ENCODE assay signal across 8 mouse cellular contexts in genomic region chr19:55251383-55252124, GRCm38 (mm10). TPM values are rescaled to one million over a fixed set of nuclear protein-coding genes. Genes with fewer than 3 reads are reported as not detected.
DNase-seq lines count a peak whose midpoint lies in the region; ATAC-seq lines count a peak whose summit lies in the region.

TSS of gene Acsl5 (plus strand) at chr19:55251938.

- no peak within 1 kb of the TSS for H3K27ac ChIP-seq in neural tube, embryonic 11.5 days (ENCODE audit: low read depth, low read length)
- H3K27ac ChIP-seq in embryonic facial prominence, embryonic 15.5 days (replicated peaks) = no peak within 1 kb of the TSS
- H3K27ac ChIP-seq in hindbrain, embryonic 14.5 days = no peak within 1 kb of the TSS
- no peak within 1 kb of the TSS for H3K27ac ChIP-seq in limb, embryonic 13.5 days
- no peak within 1 kb of the TSS for H3K27ac ChIP-seq in stomach, embryonic 15.5 days

- WGBS in neural tube, embryonic 11.5 days = 93% methylated on average over 9 of the region's 9 CpGs
- 91% methylated on average over 9 of the region's 9 CpGs for WGBS in embryonic facial prominence, embryonic 15.5 days
- 93% methylated on average over 9 of the region's 9 CpGs for WGBS in hindbrain, embryonic 14.5 days
- 94% methylated on average over 9 of the region's 9 CpGs for WGBS in limb, embryonic 13.5 days
- WGBS in stomach, embryonic 15.5 days = 89% methylated on average over 9 of the region's 9 CpGs

- DNase-seq in neural tube, embryonic 11.5 days (ENCODE audit: low spot score) = no peak
- no peak for DNase-seq in neural tube, embryonic 10.5 days (ENCODE audit: extremely low spot score, low spot score)
- no peak for DNase-seq in hindbrain, embryonic 14.5 days (ENCODE audit: low spot score)
- DNase-seq in testis, postnatal 10 days (ENCODE audit: low spot score) = no peak

- ATAC-seq in neural tube, embryonic 11.5 days (ENCODE audit: insufficient read depth, low FRiP score, low TSS enrichment) = no peak
- ATAC-seq in embryonic facial prominence, embryonic 15.5 days (ENCODE audit: insufficient number of reproducible peaks, low FRiP score, low TSS enrichment, low read depth) = no peak
- no peak for ATAC-seq in hindbrain, embryonic 14.5 days (ENCODE audit: low FRiP score)
- no peak for ATAC-seq in limb, embryonic 13.5 days (ENCODE audit: low FRiP score, low read depth)
- no peak for ATAC-seq in stomach, embryonic 15.5 days (ENCODE audit: insufficient read depth, low FRiP score, low read depth)
- ATAC-seq in cerebellum, adult (ENCODE audit: insufficient number of reproducible peaks, low FRiP score, low TSS enrichment) = no peak

- H3K4me3 ChIP-seq in neural tube, embryonic 11.5 days (ENCODE audit: low read depth, low read length) = no peak within 1 kb of the TSS
- no peak within 1 kb of the TSS for H3K4me3 ChIP-seq in embryonic facial prominence, embryonic 15.5 days (replicated peaks)
- H3K4me3 ChIP-seq in hindbrain, embryonic 14.5 days (replicated peaks; ENCODE audit: low read length) = no peak within 1 kb of the TSS
- no peak within 1 kb of the TSS for H3K4me3 ChIP-seq in limb, embryonic 13.5 days
- H3K4me3 ChIP-seq in stomach, embryonic 15.5 days (replicated peaks) = no peak within 1 kb of the TSS

- no peaks in the 10 kb centered on the region for H3K9me3 ChIP-seq in neural tube, embryonic 11.5 days (ENCODE audit: control insufficient read depth, low read length)
- H3K9me3 ChIP-seq in embryonic facial prominence, embryonic 15.5 days (replicated peaks) = no peaks in the 10 kb centered on the region
- no peaks in the 10 kb centered on the region for H3K9me3 ChIP-seq in hindbrain, embryonic 14.5 days (ENCODE audit: control insufficient read depth, low read length)
- H3K9me3 ChIP-seq in limb, embryonic 13.5 days = no peaks in the 10 kb centered on the region
- H3K9me3 ChIP-seq in stomach, embryonic 15.5 days = no peaks in the 10 kb centered on the region

- no peak within 1 kb of the TSS for H3K4me2 ChIP-seq in neural tube, embryonic 11.5 days (ENCODE audit: low read depth)
- no peak within 1 kb of the TSS for H3K4me2 ChIP-seq in embryonic facial prominence, embryonic 15.5 days (replicated peaks)
- H3K4me2 ChIP-seq in hindbrain, embryonic 14.5 days (replicated peaks) = no peak within 1 kb of the TSS
- no peak within 1 kb of the TSS for H3K4me2 ChIP-seq in limb, embryonic 13.5 days (replicated peaks)
- no peak within 1 kb of the TSS for H3K4me2 ChIP-seq in stomach, embryonic 15.5 days

- no peaks in the 10 kb centered on the region for H3K27me3 ChIP-seq in neural tube, embryonic 11.5 days (ENCODE audit: control insufficient read depth, insufficient read depth, low read length)
- no peaks in the 10 kb centered on the region for H3K27me3 ChIP-seq in embryonic facial prominence, embryonic 15.5 days
- no peaks in the 10 kb centered on the region for H3K27me3 ChIP-seq in hindbrain, embryonic 14.5 days (ENCODE audit: control insufficient read depth, insufficient read depth, low read length)
- peaks cover 3% of the 10 kb centered on the region for H3K27me3 ChIP-seq in limb, embryonic 13.5 days
- H3K27me3 ChIP-seq in stomach, embryonic 15.5 days (replicated peaks) = no peaks in the 10 kb centered on the region

- H3K9ac ChIP-seq in neural tube, embryonic 11.5 days (ENCODE audit: low read length) = no peak within 1 kb of the TSS
- no peak within 1 kb of the TSS for H3K9ac ChIP-seq in embryonic facial prominence, embryonic 15.5 days
- H3K9ac ChIP-seq in hindbrain, embryonic 14.5 days = no peak within 1 kb of the TSS
- H3K9ac ChIP-seq in limb, embryonic 13.5 days = no peak within 1 kb of the TSS
- no peak within 1 kb of the TSS for H3K9ac ChIP-seq in stomach, embryonic 15.5 days

- H3K4me1 ChIP-seq in neural tube, embryonic 11.5 days (ENCODE audit: control insufficient read depth, insufficient read depth, low read length) = peaks cover 3% of the 10 kb centered on the region; the same call in 1 of the 2 replicates
- peaks cover 9% of the 10 kb centered on the region for H3K4me1 ChIP-seq in embryonic facial prominence, embryonic 15.5 days
- H3K4me1 ChIP-seq in hindbrain, embryonic 14.5 days (replicated peaks; ENCODE audit: control insufficient read depth, insufficient read depth, low read length) = peaks cover 11% of the 10 kb centered on the region
- peaks cover 8% of the 10 kb centered on the region for H3K4me1 ChIP-seq in limb, embryonic 13.5 days
- H3K4me1 ChIP-seq in stomach, embryonic 15.5 days = 0 out of 2 replicates have a peak, but pooled peaks cover 3% of the 10 kb centered on the region

- no peaks in the 10 kb centered on the region for H3K36me3 ChIP-seq in neural tube, embryonic 11.5 days (ENCODE audit: control insufficient read depth, insufficient read depth, low read length)
- H3K36me3 ChIP-seq in embryonic facial prominence, embryonic 15.5 days = no peaks in the 10 kb centered on the region
- no peaks in the 10 kb centered on the region for H3K36me3 ChIP-seq in hindbrain, embryonic 14.5 days (replicated peaks; ENCODE audit: control insufficient read depth, insufficient read depth)
- H3K36me3 ChIP-seq in limb, embryonic 13.5 days = no peaks in the 10 kb centered on the region
- H3K36me3 ChIP-seq in stomach, embryonic 15.5 days = no peaks in the 10 kb centered on the region

RNA-seq across cellular contexts. Expression of gene Acsl5, which starts in this region (rescaled TPM):
- 19.4 and 20.8 TPM in 2 replicates for polyA plus RNA-seq in neural tube, embryonic 11.5 days (2014; fragmentation: Nextera tagmentation; extraction: Ambion mirVana)
- polyA plus RNA-seq in embryonic facial prominence, embryonic 15.5 days (2015; fragmentation: Nextera tagmentation; extraction: Ambion mirVana) = 41.0 and 45.0 TPM in 2 replicates
- polyA plus RNA-seq in hindbrain, embryonic 14.5 days (2014; fragmentation: Nextera tagmentation; extraction: Ambion mirVana) = 17.3 and 23.4 TPM in 2 replicates
- 19.3 and 27.9 TPM in 2 replicates for polyA plus RNA-seq in limb, embryonic 13.5 days (2015; fragmentation: Nextera tagmentation; extraction: Ambion mirVana)
- 115 and 116 TPM in 2 replicates for polyA plus RNA-seq in stomach, embryonic 15.5 days (2015; fragmentation: Nextera tagmentation; extraction: Ambion mirVana)
